11 mouse cellular contexts compared by ENCODE assay signal in genomic region chr11:108140028-108140427, GRCm38 (mm10).
DNase-seq lines count a peak whose midpoint lies in the region; ATAC-seq and TF ChIP-seq lines count a peak whose summit lies in the region.
"Had no signal": no experiment of that assay in that cellular context is flagged by ENCODE, and none has a peak within 500 bp of the region (broad histone marks: within the 10 kb centered on the region; RNA-seq: fewer than 3 reads in every experiment).

No protein-coding gene starts in this region.

- H3K4me2 ChIP-seq in lung, embryonic 14.5 days: peak overlapping the region; percentile 4; the same call in 1 of the 2 replicates
- H3K4me2 ChIP-seq: embryonic facial prominence, embryonic 15.5 days; limb, embryonic 15.5 days had no signal

- H3K27ac ChIP-seq in kidney, adult 2 months (ENCODE audit: insufficient read depth, low read depth, low read length): no peak overlapping the region
- peak overlapping the region; percentile 42; the same call in 1 of the 2 replicates for H3K27ac ChIP-seq in lung, embryonic 14.5 days (ENCODE audit: low read depth)
- H3K27ac ChIP-seq: embryonic facial prominence, embryonic 15.5 days; heart, embryonic 10.5 days; hindbrain, postnatal 0 days; limb, embryonic 15.5 days had no signal

- no peak for TF ChIP-seq CTCF in kidney, adult 2 months (conservative IDR thresholded peaks at IDR 0.05; ENCODE audit: insufficient read depth, insufficient read length, low read depth, low read length)
- no peak for TF ChIP-seq CTCF in lung, embryonic 14.5 days (IDR thresholded peaks at IDR 0.05; ENCODE audit: low read depth)

- H3K9me3 ChIP-seq in lung, embryonic 14.5 days (ENCODE audit: low read depth, low read length): no peaks in the 10 kb centered on the region
- H3K9me3 ChIP-seq: embryonic facial prominence, embryonic 15.5 days; heart, embryonic 10.5 days; limb, embryonic 15.5 days had no signal

- no peaks in the 10 kb centered on the region for H3K27me3 ChIP-seq in kidney, adult 2 months (replicated peaks; ENCODE audit: control insufficient read depth, insufficient read depth, low read length)
- H3K27me3 ChIP-seq in lung, embryonic 14.5 days (ENCODE audit: insufficient read depth, low read length): no peaks in the 10 kb centered on the region
- H3K27me3 ChIP-seq: embryonic facial prominence, embryonic 15.5 days; limb, embryonic 15.5 days had no signal

- H3K9ac ChIP-seq in lung, embryonic 14.5 days: no peak overlapping the region
- H3K9ac ChIP-seq: embryonic facial prominence, embryonic 15.5 days; limb, embryonic 15.5 days had no signal

- ATAC-seq in lung, embryonic 14.5 days (ENCODE audit: insufficient read depth): no peak
- ATAC-seq: hindbrain, postnatal 0 days had no signal

- peak; percentile 53 for DNase-seq in kidney, adult 2 months
- no peak for DNase-seq in kidney, adult 11 months
- DNase-seq in urinary bladder, postnatal 14 days (ENCODE audit: low spot score): peak; percentile 64
- DNase-seq in urinary bladder, adult 2 months (ENCODE audit: low spot score): no peak
- peak; percentile 60 for DNase-seq in lung, embryonic 14.5 days
- no peak for DNase-seq in adipocyte (ENCODE audit: low spot score)
- no peak for DNase-seq in embryo, embryonic 11 days

- 57% methylated on average over 7 of the region's 7 CpGs for WGBS in kidney, adult 2 months
- 59% methylated on average over 7 of the region's 7 CpGs for WGBS in lung, embryonic 14.5 days

- no peaks in the 10 kb centered on the region for H3K4me1 ChIP-seq in kidney, adult 2 months (ENCODE audit: control insufficient read depth, insufficient read depth, low read length)
- peaks cover 11% of the 10 kb centered on the region for H3K4me1 ChIP-seq in lung, embryonic 14.5 days (ENCODE audit: insufficient read depth)

- no peak overlapping the region for H3K4me3 ChIP-seq in kidney, adult 2 months (ENCODE audit: insufficient read depth, low read depth, low read length)
- H3K4me3 ChIP-seq in lung, embryonic 14.5 days (ENCODE audit: low read depth, low read length): no peak overlapping the region
- H3K4me3 ChIP-seq: embryonic facial prominence, embryonic 15.5 days; heart, embryonic 10.5 days; limb, embryonic 15.5 days had no signal

- no peak for TF ChIP-seq POLR2A in kidney, adult 2 months (IDR thresholded peaks at IDR 0.05; ENCODE audit: low read depth, low read length)

- no peaks in the 10 kb centered on the region for H3K36me3 ChIP-seq in kidney, adult 2 months (ENCODE audit: control insufficient read depth, insufficient read depth, low read length)
- H3K36me3 ChIP-seq in lung, embryonic 14.5 days (ENCODE audit: insufficient read depth): no peaks in the 10 kb centered on the region
- H3K36me3 ChIP-seq: embryonic facial prominence, embryonic 15.5 days; heart, embryonic 10.5 days; limb, embryonic 15.5 days had no signal

Comparison
In these comparisons a context has a peak if more than half of its experiments do, and no peak if none do; other contexts are left out.
1. DNase-seq: peak in kidney, adult 2 months (single experiment), urinary bladder, postnatal 14 days (single experiment) and lung, embryonic 14.5 days (single experiment); none in kidney, adult 11 months (single experiment), urinary bladder, adult 2 months (single experiment), adipocyte (single experiment) and embryo, embryonic 11 days (single experiment).